In genomic region chr7:17002375-17003195, GRCm38 (mm10) we compare ENCODE assay signal across 8 mouse cellular contexts. TPM values are rescaled to one million over a fixed set of nuclear protein-coding genes. Genes with fewer than 3 reads are reported as not detected.
DNase-seq lines count a peak whose midpoint lies in the region; ATAC-seq and TF ChIP-seq lines count a peak whose summit lies in the region.

No protein-coding gene starts in this region.

- H3K36me3 ChIP-seq in MEL (ENCODE audit: control insufficient read depth in 1 of 2, insufficient read depth in 2 of 2, low read length in 2 of 2), result peaks cover 4 to 9% of the 10 kb centered on the region in 2 experiments
- H3K36me3 ChIP-seq in forebrain, embryonic 13.5 days (ENCODE audit: poor library complexity, severe bottlenecking), result peaks cover 44% of the 10 kb centered on the region
- H3K36me3 ChIP-seq in lung, embryonic 14.5 days (ENCODE audit: insufficient read depth), result peaks cover 70% of the 10 kb centered on the region

- TF ChIP-seq CTCF in MEL (IDR thresholded peaks at IDR 0.05 in 2 of 3, conservative IDR thresholded peaks at IDR 0.05 in 1 of 3; ENCODE audit: control insufficient read depth in 1 of 3, insufficient read depth in 1 of 3, low read depth in 2 of 3, low read length in 3 of 3, poor library complexity in 1 of 3, severe bottlenecking in 1 of 3), result peak; percentile 71 to 91 (median 84)
- TF ChIP-seq CTCF in lung, embryonic 14.5 days (IDR thresholded peaks at IDR 0.05; ENCODE audit: low read depth), result peak; percentile 92
- peak; percentile 92 for TF ChIP-seq CTCF in olfactory bulb, adult 2 months (IDR thresholded peaks at IDR 0.05; ENCODE audit: insufficient read depth, low read depth, low read length)

- H3K9ac ChIP-seq in MEL (ENCODE audit: control insufficient read depth, low read depth, low read length, poor library complexity, severe bottlenecking), result no peak overlapping the region
- 0 out of 2 replicates have a peak overlapping the region, but pooled peaks have one; percentile 21 for H3K9ac ChIP-seq in forebrain, embryonic 13.5 days
- H3K9ac ChIP-seq in lung, embryonic 14.5 days, result no peak overlapping the region

- TF ChIP-seq EP300 in MEL (IDR thresholded peaks at IDR 0.05; ENCODE audit: low read depth in 1 of 2, low read length in 2 of 2), result no peak

- H3K27me3 ChIP-seq in MEL (ENCODE audit: control insufficient read depth in 1 of 2, insufficient read depth in 2 of 2, low read length in 2 of 2), result no peaks in the 10 kb centered on the region
- H3K27me3 ChIP-seq in forebrain, embryonic 13.5 days, result no peaks in the 10 kb centered on the region
- H3K27me3 ChIP-seq in lung, embryonic 14.5 days (ENCODE audit: insufficient read depth, low read length), result no peaks in the 10 kb centered on the region

- TF ChIP-seq POLR2A in MEL (IDR thresholded peaks at IDR 0.05; ENCODE audit: control insufficient read depth in 1 of 2, insufficient read depth in 1 of 2, low read depth in 1 of 2, low read length in 2 of 2, poor library complexity in 1 of 2), result 0 out of 4 replicates have a peak, but pooled peaks of 1 of the 2 experiments have one; percentile 25
- no peak for TF ChIP-seq POLR2A in olfactory bulb, adult 2 months (IDR thresholded peaks at IDR 0.05; ENCODE audit: insufficient read depth, low read depth, low read length)

- H3K4me2 ChIP-seq in forebrain, embryonic 13.5 days, result no peak overlapping the region
- no peak overlapping the region for H3K4me2 ChIP-seq in lung, embryonic 14.5 days

- DNase-seq in MEL (ENCODE audit: low read depth, low spot score), result peak; percentile 87
- DNase-seq in c-Kit-positive CD71-positive TER-119-negative erythroid progenitor cells, embryonic 14.5 days (ENCODE audit: low read depth), result peak; percentile 79
- DNase-seq in layer of hippocampus, adult 8-10 months (ENCODE audit: low spot score in 2 of 2), result peak; percentile 71 to 85
- DNase-seq in lung, embryonic 14.5 days, result peak; percentile 91
- peak; percentile 89 for DNase-seq in thymus, postnatal 14 days

- peaks cover 8 to 12% of the 10 kb centered on the region in 2 experiments for H3K4me1 ChIP-seq in MEL (ENCODE audit: control insufficient read depth in 1 of 2, insufficient read depth in 2 of 2, low read length in 2 of 2)
- H3K4me1 ChIP-seq in forebrain, embryonic 13.5 days, result peaks cover 11% of the 10 kb centered on the region; the same call in 1 of the 2 replicates
- H3K4me1 ChIP-seq in lung, embryonic 14.5 days (ENCODE audit: insufficient read depth), result no peaks in the 10 kb centered on the region
- peaks cover 4% of the 10 kb centered on the region for H3K4me1 ChIP-seq in olfactory bulb, adult 2 months (ENCODE audit: control insufficient read depth, insufficient read depth, low read length)

- ATAC-seq in forebrain, embryonic 13.5 days, result peak; percentile 76
- ATAC-seq in hematopoietic stem cell, adult 5-6 weeks (replicated peaks in 1 of 2; ENCODE audit: insufficient read depth in 1 of 2, low FRiP score in 2 of 2, low TSS enrichment in 1 of 2, low read depth in 1 of 2, poor library complexity in 2 of 2, severe bottlenecking in 2 of 2), result peak; percentile 61 to 82
- peak; percentile 72; the same call in 1 of the 2 replicates for ATAC-seq in lung, embryonic 14.5 days (ENCODE audit: insufficient read depth)

- no peak overlapping the region for H3K27ac ChIP-seq in MEL (ENCODE audit: control insufficient read depth, low read depth, low read length)
- H3K27ac ChIP-seq in forebrain, embryonic 13.5 days, result no peak overlapping the region
- H3K27ac ChIP-seq in lung, embryonic 14.5 days (ENCODE audit: low read depth), result no peak overlapping the region
- no peak overlapping the region for H3K27ac ChIP-seq in olfactory bulb, adult 2 months (ENCODE audit: insufficient read depth, low read depth, low read length)

- 10% methylated on average over 7 of the region's 7 CpGs for WGBS in forebrain, embryonic 13.5 days
- WGBS in lung, embryonic 14.5 days, result 12% methylated on average over 7 of the region's 7 CpGs
- WGBS in olfactory bulb, adult 2 months, result 7% methylated on average over 7 of the region's 7 CpGs

- TF ChIP-seq RAD21 in MEL (IDR thresholded peaks at IDR 0.05; ENCODE audit: low read depth, low read length), result peak; percentile 82

- no peaks in the 10 kb centered on the region for H3K79me2 ChIP-seq in MEL (ENCODE audit: control insufficient read depth, insufficient read depth, low read length, poor library complexity)

- no peaks in the 10 kb centered on the region for H3K9me3 ChIP-seq in MEL (replicated peaks; ENCODE audit: insufficient read depth, low read length)
- H3K9me3 ChIP-seq in forebrain, embryonic 13.5 days (replicated peaks), result no peaks in the 10 kb centered on the region
- H3K9me3 ChIP-seq in lung, embryonic 14.5 days (ENCODE audit: low read depth, low read length), result no peaks in the 10 kb centered on the region

- H3K4me3 ChIP-seq in MEL (ENCODE audit: control insufficient read depth in 1 of 2, insufficient read depth in 1 of 2, low read depth in 2 of 2, low read length in 2 of 2), result no peak overlapping the region
- H3K4me3 ChIP-seq in forebrain, embryonic 13.5 days, result no peak overlapping the region
- no peak overlapping the region for H3K4me3 ChIP-seq in lung, embryonic 14.5 days (ENCODE audit: low read depth, low read length)
- no peak overlapping the region for H3K4me3 ChIP-seq in olfactory bulb, adult 2 months (ENCODE audit: insufficient read depth, low read depth, low read length)

TF ChIP-seq in MEL, 35 proteins besides CTCF, POLR2A, EP300 and RAD21:
- peak; percentile 70 for TF ChIP-seq ZC3H11A (IDR thresholded peaks at IDR 0.05; ENCODE audit: low read depth, low read length)
- peak; percentile 40 for TF ChIP-seq POLR2AphosphoS2 (IDR thresholded peaks at IDR 0.05; ENCODE audit: low read length)
- TF ChIP-seq ZKSCAN1 (IDR thresholded peaks at IDR 0.05; ENCODE audit: low read depth, low read length), result no peak
- TF ChIP-seq SMC3 (IDR thresholded peaks at IDR 0.05; ENCODE audit: low read depth, low read length), result peak; percentile 71
- TF ChIP-seq SIN3A (IDR thresholded peaks at IDR 0.05; ENCODE audit: low read length), result no peak
- no peak for TF ChIP-seq BHLHE40 (IDR thresholded peaks at IDR 0.05; ENCODE audit: borderline replicate concordance, low read depth, low read length)
TF ChIP-seq in MEL: peak in this region for 3.

RNA-seq across cellular contexts. Expression of gene Ccdc8, which starts 10.1 kb away (rescaled TPM):
- not detected in 2 replicates for total RNA-seq in MEL (2012; rRNA removed)
- under 1 TPM in 1 of 2 experiments, not detected in 1; 0.11 TPM for polyA plus RNA-seq in MEL (2012; ENCODE audit: insufficient read depth in 1 of 2, insufficient read length in 2 of 2, low read depth in 1 of 2, low replicate concordance in 2 of 2, missing spikeins in 1 of 2)
- polyA plus RNA-seq in forebrain, embryonic 13.5 days (2015; fragmentation: Nextera tagmentation; extraction: Ambion mirVana), result 6.0 and 8.6 TPM in 2 replicates
- 12.1 and 13.4 TPM in 2 replicates for total RNA-seq in hematopoietic stem cell, adult 5-6 weeks (2017)
- 1 to 10 TPM; 2.0 to 2.6 (median 2.3) TPM for total RNA-seq in layer of hippocampus, adult 8-10 months (2022)
- polyA plus RNA-seq in lung, embryonic 14.5 days (2014; fragmentation: Nextera tagmentation; extraction: Ambion mirVana), result 27.3 and 29.2 TPM in 2 replicates
- not detected in 2 replicates for polyA plus RNA-seq in olfactory bulb, adult 2 months (2012; ENCODE audit: insufficient read depth, insufficient read length, low replicate concordance, missing spikeins)

RNA-seq across cellular contexts. Expression of gene Gm42372, which starts 19.7 kb away (rescaled TPM):
- not detected in 2 replicates for total RNA-seq in MEL (2012; rRNA removed)
- under 1 TPM in 1 of 2 experiments, not detected in 1; 0.42 TPM for polyA plus RNA-seq in MEL (2012; ENCODE audit: insufficient read depth in 1 of 2, insufficient read length in 2 of 2, low read depth in 1 of 2, low replicate concordance in 2 of 2, missing spikeins in 1 of 2)
- 2.5 and 3.0 TPM in 2 replicates for polyA plus RNA-seq in forebrain, embryonic 13.5 days (2015; fragmentation: Nextera tagmentation; extraction: Ambion mirVana)
- total RNA-seq in hematopoietic stem cell, adult 5-6 weeks (2017), result 0.99 and 1.6 TPM in 2 replicates
- total RNA-seq in layer of hippocampus, adult 8-10 months (2022), result 10 to 100 TPM; 47.3 to 63.6 (median 51.9) TPM
- 0.09 and 0.20 TPM in 2 replicates for polyA plus RNA-seq in lung, embryonic 14.5 days (2014; fragmentation: Nextera tagmentation; extraction: Ambion mirVana)
- polyA plus RNA-seq in olfactory bulb, adult 2 months (2012; ENCODE audit: insufficient read depth, insufficient read length, low replicate concordance, missing spikeins), result not detected in 2 replicates

RNA-seq across cellular contexts. Expression of gene Ppp5c, which starts 25.1 kb away (rescaled TPM):
- 94.2 and 101 TPM in 2 replicates for total RNA-seq in MEL (2012; rRNA removed)
- polyA plus RNA-seq in MEL (2012; ENCODE audit: insufficient read depth in 1 of 2, insufficient read length in 2 of 2, low read depth in 1 of 2, low replicate concordance in 2 of 2, missing spikeins in 1 of 2), result 100 to 1,000 TPM; 178 to 249 TPM
- 103 and 113 TPM in 2 replicates for polyA plus RNA-seq in forebrain, embryonic 13.5 days (2015; fragmentation: Nextera tagmentation; extraction: Ambion mirVana)
- 80.2 and 111 TPM in 2 replicates for total RNA-seq in hematopoietic stem cell, adult 5-6 weeks (2017)
- total RNA-seq in layer of hippocampus, adult 8-10 months (2022), result 100 to 1,000 TPM; 147 to 166 (median 151) TPM
- 103 and 117 TPM in 2 replicates for polyA plus RNA-seq in lung, embryonic 14.5 days (2014; fragmentation: Nextera tagmentation; extraction: Ambion mirVana)
- polyA plus RNA-seq in olfactory bulb, adult 2 months (2012; ENCODE audit: insufficient read depth, insufficient read length, low replicate concordance, missing spikeins), result not detected in 2 replicates

RNA-seq across cellular contexts. Expression of gene Pnmal1, which starts 43.1 kb away (rescaled TPM):
- total RNA-seq in MEL (2012; rRNA removed), result 0.19 and 0.23 TPM in 2 replicates
- under 1 TPM in 1 of 2 experiments, not detected in 1; 0.53 TPM for polyA plus RNA-seq in MEL (2012; ENCODE audit: insufficient read depth in 1 of 2, insufficient read length in 2 of 2, low read depth in 1 of 2, low replicate concordance in 2 of 2, missing spikeins in 1 of 2)
- polyA plus RNA-seq in forebrain, embryonic 13.5 days (2015; fragmentation: Nextera tagmentation; extraction: Ambion mirVana), result 37.0 and 40.8 TPM in 2 replicates
- not detected in 2 replicates for total RNA-seq in hematopoietic stem cell, adult 5-6 weeks (2017)
- total RNA-seq in layer of hippocampus, adult 8-10 months (2022), result 100 to 1,000 TPM in 2 of 4 experiments, 10 to 100 TPM in 2; 93.0 to 128 (median 106) TPM
- polyA plus RNA-seq in lung, embryonic 14.5 days (2014; fragmentation: Nextera tagmentation; extraction: Ambion mirVana), result 0.11 and 0.20 TPM in 2 replicates
- not detected in 2 replicates for polyA plus RNA-seq in olfactory bulb, adult 2 months (2012; ENCODE audit: insufficient read depth, insufficient read length, low replicate concordance, missing spikeins)

RNA-seq across cellular contexts. Expression of gene Pnmal2, which starts 58.1 kb away (rescaled TPM):
- total RNA-seq in MEL (2012; rRNA removed), result not detected in 2 replicates
- under 1 TPM in 1 of 2 experiments, not detected in 1; 0.07 TPM for polyA plus RNA-seq in MEL (2012; ENCODE audit: insufficient read depth in 1 of 2, insufficient read length in 2 of 2, low read depth in 1 of 2, low replicate concordance in 2 of 2, missing spikeins in 1 of 2)
- 59.5 and 78.0 TPM in 2 replicates for polyA plus RNA-seq in forebrain, embryonic 13.5 days (2015; fragmentation: Nextera tagmentation; extraction: Ambion mirVana)
- total RNA-seq in hematopoietic stem cell, adult 5-6 weeks (2017), result 0.25 TPM in 1 of 2 replicates, not detected in the other
- 100 to 1,000 TPM; 311 to 360 (median 338) TPM for total RNA-seq in layer of hippocampus, adult 8-10 months (2022)
- polyA plus RNA-seq in lung, embryonic 14.5 days (2014; fragmentation: Nextera tagmentation; extraction: Ambion mirVana), result 3.1 and 3.3 TPM in 2 replicates
- not detected in 2 replicates for polyA plus RNA-seq in olfactory bulb, adult 2 months (2012; ENCODE audit: insufficient read depth, insufficient read length, low replicate concordance, missing spikeins)
